Mouse (Mus musculus): ENCODE data around the gene Smg1.

DNA sequence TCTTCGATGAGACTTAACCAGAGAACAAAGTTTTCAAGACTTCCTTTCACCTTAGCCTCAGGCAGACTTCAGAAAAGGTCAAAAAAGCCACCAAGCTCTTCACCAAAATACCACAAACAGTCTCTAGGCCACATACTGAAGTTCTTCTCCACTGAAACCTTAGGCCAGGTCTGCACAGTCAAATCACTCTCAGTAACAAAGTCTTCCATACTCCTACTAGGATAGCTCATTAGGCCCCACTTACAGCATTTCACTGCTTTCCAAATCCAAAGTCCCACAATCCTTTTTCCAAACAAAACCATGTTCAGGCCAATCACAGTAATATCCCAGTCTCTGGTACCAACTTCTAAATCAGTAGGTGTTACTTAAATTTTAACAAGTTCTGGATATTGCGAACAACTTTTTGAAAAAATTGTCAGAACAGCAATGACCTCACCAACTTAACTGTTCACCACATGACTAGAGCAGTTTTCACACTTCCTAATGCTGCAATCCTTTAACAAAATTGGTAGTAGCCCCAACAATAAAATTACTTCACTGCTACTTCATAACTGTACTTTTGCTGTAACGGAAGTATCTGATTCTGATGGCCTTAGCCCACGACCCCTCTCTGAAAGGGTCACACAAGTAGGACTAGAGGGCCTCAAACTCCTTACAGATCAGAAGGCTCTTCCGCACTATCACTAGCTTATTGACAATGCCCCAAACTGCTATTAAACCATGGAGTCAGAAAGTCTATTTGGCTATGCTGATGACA is 129.8 kb downstream of the Smg1 start:
- TF ChIP-seq CTCF (IDR thresholded peaks at IDR 0.05; ENCODE audit: low read depth, low read length) (no peak), GATA1 (IDR thresholded peaks at IDR 0.05; ENCODE audit: borderline replicate concordance, low read length) (no peak), TAL1 (conservative IDR thresholded peaks at IDR 0.05; ENCODE audit: low read depth, low read length) (no peak)

Measured in G1E (cell line).